ENCODE assay signal across 18 mouse cellular contexts in genomic region chr1:25023156-25023555, GRCm38 (mm10).
DNase-seq lines count a peak whose midpoint lies in the region; ATAC-seq lines count a peak whose summit lies in the region.
"Had no signal": no experiment of that assay in that cellular context is flagged by ENCODE, and none has a peak within 500 bp of the region (broad histone marks: within the 10 kb centered on the region; RNA-seq: fewer than 3 reads in every experiment).

No protein-coding gene starts in this region.

- WGBS in kidney, embryonic 15.5 days = 69% methylated on average over 3 of the region's 3 CpGs
- 89% methylated on average over 3 of the region's 3 CpGs for WGBS in hindbrain, embryonic 16.5 days

- no peak overlapping the region for H3K9ac ChIP-seq in kidney, embryonic 15.5 days
- no peak overlapping the region for H3K9ac ChIP-seq in hindbrain, embryonic 16.5 days (ENCODE audit: low read depth, low read length)
- H3K9ac ChIP-seq: hindbrain, embryonic 13.5 days had no signal

- H3K4me3 ChIP-seq in kidney, embryonic 15.5 days (replicated peaks) = no peak overlapping the region
- H3K4me3 ChIP-seq in hindbrain, embryonic 16.5 days (ENCODE audit: low read length) = no peak overlapping the region
- H3K4me3 ChIP-seq: embryonic facial prominence, embryonic 10.5 days; gastrocnemius, adult 2 months; heart, embryonic 10.5 days; hindbrain, embryonic 13.5 days had no signal

- no peak overlapping the region for H3K4me2 ChIP-seq in kidney, embryonic 15.5 days
- no peak overlapping the region for H3K4me2 ChIP-seq in hindbrain, embryonic 16.5 days (ENCODE audit: low read length)
- H3K4me2 ChIP-seq: hindbrain, embryonic 13.5 days had no signal

- no peaks in the 10 kb centered on the region for H3K36me3 ChIP-seq in kidney, embryonic 15.5 days
- H3K36me3 ChIP-seq in hindbrain, embryonic 16.5 days (ENCODE audit: control insufficient read depth, insufficient read depth, low read length) = no peaks in the 10 kb centered on the region
- H3K36me3 ChIP-seq: embryonic facial prominence, embryonic 10.5 days; heart, embryonic 10.5 days; hindbrain, embryonic 13.5 days had no signal

- no peaks in the 10 kb centered on the region for H3K9me3 ChIP-seq in kidney, embryonic 15.5 days (replicated peaks)
- no peaks in the 10 kb centered on the region for H3K9me3 ChIP-seq in hindbrain, embryonic 16.5 days (ENCODE audit: control insufficient read depth, low read length)
- H3K9me3 ChIP-seq: embryonic facial prominence, embryonic 10.5 days; heart, embryonic 10.5 days; hindbrain, embryonic 13.5 days had no signal

- peak; percentile 13 for DNase-seq in kidney, adult 18-20 months
- no peak for DNase-seq in kidney, postnatal 4 days
- peak; percentile 52 for DNase-seq in kidney, postnatal 14 days
- no peak for DNase-seq in right cerebral cortex, postnatal 14 days
- DNase-seq: adrenal gland, postnatal 10 days; cerebellum, adult 2 months; cerebellum, postnatal 10 days; gastrocnemius, adult 2 months; gastrocnemius, postnatal 36 days; heart, adult 18-20 months; heart, postnatal 14 days had no signal

- no peaks in the 10 kb centered on the region for H3K27me3 ChIP-seq in kidney, embryonic 15.5 days
- H3K27me3 ChIP-seq in hindbrain, embryonic 16.5 days (replicated peaks; ENCODE audit: control insufficient read depth, insufficient read depth, low read length) = no peaks in the 10 kb centered on the region
- H3K27me3 ChIP-seq: hindbrain, embryonic 13.5 days had no signal

- no peak overlapping the region for H3K27ac ChIP-seq in kidney, embryonic 15.5 days
- H3K27ac ChIP-seq in hindbrain, embryonic 16.5 days (ENCODE audit: low read depth, low read length) = no peak overlapping the region
- H3K27ac ChIP-seq: embryonic facial prominence, embryonic 10.5 days; gastrocnemius, adult 2 months; heart, embryonic 10.5 days; hindbrain, embryonic 13.5 days had no signal

- no peaks in the 10 kb centered on the region for H3K4me1 ChIP-seq in kidney, embryonic 15.5 days
- no peaks in the 10 kb centered on the region for H3K4me1 ChIP-seq in hindbrain, embryonic 16.5 days (ENCODE audit: control insufficient read depth, insufficient read depth, low read depth, low read length)
- H3K4me1 ChIP-seq: embryonic facial prominence, embryonic 10.5 days; heart, embryonic 10.5 days; hindbrain, embryonic 13.5 days had no signal

- 0 out of 2 replicates have a peak, but pooled peaks have one; percentile 25 for ATAC-seq in kidney, embryonic 15.5 days (replicated peaks; ENCODE audit: low FRiP score)
- ATAC-seq in granulocyte monocyte progenitor cell, adult 5-6 weeks (replicated peaks; ENCODE audit: poor library complexity, severe bottlenecking) = no peak
- no peak for ATAC-seq in hindbrain, embryonic 16.5 days
- ATAC-seq: forebrain, embryonic 14.5 days had no signal

Comparison
In these comparisons a context has a peak if more than half of its experiments do, and no peak if none do; other contexts are left out.
1. DNase-seq: peak in kidney, adult 18-20 months (single experiment) and kidney, postnatal 14 days (single experiment); none in kidney, postnatal 4 days (0 of 2) and right cerebral cortex, postnatal 14 days (single experiment).